Mouse (Mus musculus): ENCODE results near the gene Arid1b. TPM values are rescaled to one million over a fixed set of nuclear protein-coding genes. Genes with fewer than 3 reads are reported as not detected.
"Not testable (repeated sequence)": the region's sequence is repeated elsewhere in the genome, so short reads cannot be mapped to it uniquely, and the experiment has no call there.

Arid1b gene
- polyA plus RNA-seq, 1 experiment from 2014 or later: 5.0 TPM

DNA sequence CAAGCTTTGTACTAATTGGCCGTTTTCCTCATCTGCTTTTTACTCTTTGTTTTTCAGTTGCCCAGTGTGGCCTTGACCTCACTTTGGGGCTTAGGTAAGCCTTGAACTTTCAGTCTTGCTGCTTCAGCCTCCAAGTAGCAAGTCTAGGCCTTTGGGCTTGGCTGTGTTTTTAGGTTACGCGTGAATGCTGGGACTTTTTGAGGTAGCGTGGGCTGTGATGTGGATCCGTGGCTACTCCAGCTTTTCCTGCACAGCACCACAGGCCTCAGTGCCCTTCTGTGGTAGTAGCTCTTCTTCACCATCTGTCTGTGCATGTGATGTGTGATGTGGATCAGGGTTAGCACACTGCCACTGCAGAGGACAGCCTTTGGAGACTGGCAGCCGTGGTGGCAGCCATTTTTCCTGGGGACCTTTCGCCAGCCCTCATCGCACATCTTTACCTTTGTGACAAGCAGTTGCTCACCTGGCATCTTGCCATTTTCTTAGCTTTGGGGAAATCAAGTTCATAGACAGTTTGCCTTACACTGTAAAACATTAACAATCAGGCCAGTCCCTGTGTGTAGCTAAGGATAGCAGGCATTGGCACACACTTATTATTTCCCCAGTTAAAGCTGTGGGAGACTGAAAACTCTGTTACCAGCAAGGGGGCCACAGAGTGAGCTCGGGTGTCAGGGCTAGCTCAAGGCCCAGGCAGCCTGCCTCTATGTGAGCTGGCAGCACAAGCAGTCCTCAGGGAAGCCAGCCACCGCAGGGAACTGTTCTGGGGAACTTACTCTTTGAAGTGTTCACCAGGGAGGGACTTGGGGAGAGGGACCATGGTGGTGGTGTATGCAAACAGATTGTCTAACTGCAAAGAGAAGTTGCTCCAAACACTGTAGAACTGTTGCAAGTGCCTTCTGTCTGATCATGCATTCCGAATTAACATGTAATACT lies 112.4 kb downstream of the Arid1b start:
- peaks cover 53% of the 10 kb centered on the region for H3K4me1 ChIP-seq (replicated peaks)
- H3K9ac ChIP-seq: no peak overlapping the region
- no peaks in the 10 kb centered on the region for H3K9me3 ChIP-seq (replicated peaks)
- H3K27me3 ChIP-seq: no peaks in the 10 kb centered on the region
- no peak for ATAC-seq (replicated peaks; ENCODE audit: insufficient number of reproducible peaks, insufficient read depth, low FRiP score, low read depth)
- H3K27ac ChIP-seq: no peak overlapping the region
- no peaks in the 10 kb centered on the region for H3K36me3 ChIP-seq
- no peak overlapping the region for H3K4me2 ChIP-seq
- no peak overlapping the region for H3K4me3 ChIP-seq
- WGBS: 85% methylated on average over 11 of the region's 11 CpGs

DNA sequence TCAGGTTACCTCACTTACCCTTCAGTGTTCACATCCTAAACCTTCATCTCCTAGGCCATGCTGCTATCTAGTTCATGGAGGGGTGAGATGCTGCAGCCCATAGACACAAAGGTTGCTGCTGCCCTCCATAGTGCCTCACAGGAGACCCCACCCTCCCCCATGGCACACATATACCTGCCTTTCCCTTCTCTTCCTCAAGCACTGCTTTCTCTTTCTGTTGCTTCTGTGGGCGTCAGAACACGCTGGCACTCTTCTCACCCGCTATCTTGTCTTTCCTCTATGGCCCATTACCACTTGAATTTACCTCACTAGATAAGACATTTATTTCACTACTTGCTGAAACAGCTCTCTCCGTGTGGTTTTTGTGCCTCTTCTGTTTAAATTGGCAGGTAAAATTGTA lies 113.4 kb downstream of the Arid1b start:
- Histone ChIP-seq H3K4me3 (no peak overlapping the region), H3K27ac (no peak overlapping the region), H3K36me3 (no peaks in the 10 kb centered on the region), H3K27me3 (no peaks in the 10 kb centered on the region), H3K9me3 (replicated peaks) (no peaks in the 10 kb centered on the region), H3K4me2 (no peak overlapping the region), H3K9ac (no peak overlapping the region), H3K4me1 (replicated peaks) (peaks cover 46% of the 10 kb centered on the region)
- 79% methylated on average over 4 of the region's 4 CpGs for WGBS
- no peak for ATAC-seq (replicated peaks; ENCODE audit: insufficient number of reproducible peaks, insufficient read depth, low FRiP score, low read depth)

DNA sequence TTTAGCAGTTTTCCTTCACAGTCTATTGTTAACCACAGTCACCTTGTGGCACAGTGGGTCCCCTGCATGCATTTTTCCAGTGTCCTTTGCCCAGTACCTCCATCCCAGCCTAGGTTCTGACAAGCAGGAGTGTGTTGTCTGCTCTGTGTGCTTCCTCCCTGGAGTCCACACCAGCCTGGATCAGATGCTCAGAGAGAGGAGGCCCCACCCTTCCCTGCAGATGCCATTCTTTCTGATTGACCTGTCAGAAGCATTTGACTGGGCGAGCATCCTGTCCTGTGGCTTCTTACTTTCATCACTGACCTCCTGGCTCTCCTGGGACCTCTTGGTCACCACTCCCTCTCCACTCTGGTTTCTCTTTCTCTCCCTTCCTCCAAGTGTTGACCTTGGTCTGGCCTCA lies 113.9 kb downstream of the Arid1b start:
- ATAC-seq (replicated peaks; ENCODE audit: insufficient number of reproducible peaks, insufficient read depth, low FRiP score, low read depth): no peak
- WGBS: 59% methylated on average over 1 of the region's 1 CpGs
- peaks cover 46% of the 10 kb centered on the region for H3K4me1 ChIP-seq (replicated peaks)

DNA sequence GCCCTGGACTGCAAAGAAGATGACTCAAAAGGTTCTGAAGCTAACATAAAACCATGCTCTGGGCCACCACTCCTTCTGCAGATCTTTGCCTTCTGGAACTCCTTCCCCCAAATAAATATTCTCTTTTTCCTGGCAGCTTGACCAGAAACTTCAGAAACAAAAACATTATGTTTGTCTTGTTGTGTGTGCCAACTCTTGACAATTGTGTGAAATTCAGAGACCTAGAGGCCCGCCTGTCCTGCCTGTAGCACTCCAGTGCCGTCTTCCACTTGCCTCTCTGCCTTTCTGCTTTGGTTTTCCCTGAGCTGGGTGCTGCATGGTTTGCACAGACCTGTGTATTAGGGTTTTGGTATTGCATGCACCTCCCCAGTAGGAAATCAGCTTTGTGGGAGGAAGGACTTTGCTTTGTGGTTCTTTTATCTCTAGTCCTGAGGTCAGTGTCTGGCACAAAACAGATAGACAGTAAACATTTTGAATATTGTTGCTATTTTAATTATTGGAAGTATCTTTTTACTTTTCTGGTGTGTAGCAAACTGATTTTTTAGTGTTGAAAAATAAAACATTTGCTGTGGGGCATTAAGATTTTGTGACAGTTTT lies 114.5 kb downstream of the Arid1b start:
- H3K36me3 ChIP-seq: no peaks in the 10 kb centered on the region
- WGBS: 75% methylated on average over 2 of the region's 2 CpGs
- no peak overlapping the region for H3K4me3 ChIP-seq
- no peaks in the 10 kb centered on the region for H3K27me3 ChIP-seq
- no peak overlapping the region for H3K9ac ChIP-seq
- peaks cover 46% of the 10 kb centered on the region for H3K4me1 ChIP-seq (replicated peaks)
- no peak overlapping the region for H3K27ac ChIP-seq
- no peak overlapping the region for H3K4me2 ChIP-seq
- H3K9me3 ChIP-seq (replicated peaks): no peaks in the 10 kb centered on the region
- ATAC-seq (replicated peaks; ENCODE audit: insufficient number of reproducible peaks, insufficient read depth, low FRiP score, low read depth): no peak

More for the DNA sequence above, 113.9 kb downstream of the Arid1b start:
- Histone ChIP-seq H3K27ac (no peak overlapping the region), H3K27me3 (no peaks in the 10 kb centered on the region), H3K36me3 (no peaks in the 10 kb centered on the region), H3K4me3 (no peak overlapping the region), H3K9ac (no peak overlapping the region), H3K4me2 (no peak overlapping the region), H3K9me3 (replicated peaks) (no peaks in the 10 kb centered on the region)

DNA sequence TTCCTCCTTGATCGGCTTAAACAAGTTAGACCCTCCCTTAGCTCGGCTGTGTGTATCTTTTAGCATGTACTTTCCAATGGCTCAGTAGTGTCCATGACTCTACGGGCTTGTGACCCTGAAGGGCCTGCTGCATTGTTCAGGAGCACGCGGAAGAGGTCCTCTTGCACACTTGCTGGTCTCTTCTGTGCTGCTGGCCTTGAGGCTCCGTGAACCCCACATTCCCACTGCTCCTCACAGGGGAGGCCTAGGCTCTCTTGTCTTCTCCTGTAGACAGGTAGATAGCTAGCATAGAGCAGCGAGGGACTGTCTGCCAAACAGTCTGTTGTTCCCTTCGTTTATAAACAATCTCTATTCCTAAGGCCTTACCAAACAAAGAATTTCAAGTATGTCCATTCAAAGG lies 115.2 kb downstream of the Arid1b start:
- no peaks in the 10 kb centered on the region for H3K9me3 ChIP-seq (replicated peaks)
- no peak overlapping the region for H3K4me2 ChIP-seq
- peaks cover 46% of the 10 kb centered on the region for H3K4me1 ChIP-seq (replicated peaks)
- no peak overlapping the region for H3K4me3 ChIP-seq
- no peak for ATAC-seq (replicated peaks; ENCODE audit: insufficient number of reproducible peaks, insufficient read depth, low FRiP score, low read depth)
- H3K27me3 ChIP-seq: no peaks in the 10 kb centered on the region
- 79% methylated on average over 8 of the region's 8 CpGs for WGBS
- no peaks in the 10 kb centered on the region for H3K36me3 ChIP-seq
- no peak overlapping the region for H3K9ac ChIP-seq
- H3K27ac ChIP-seq: no peak overlapping the region

DNA sequence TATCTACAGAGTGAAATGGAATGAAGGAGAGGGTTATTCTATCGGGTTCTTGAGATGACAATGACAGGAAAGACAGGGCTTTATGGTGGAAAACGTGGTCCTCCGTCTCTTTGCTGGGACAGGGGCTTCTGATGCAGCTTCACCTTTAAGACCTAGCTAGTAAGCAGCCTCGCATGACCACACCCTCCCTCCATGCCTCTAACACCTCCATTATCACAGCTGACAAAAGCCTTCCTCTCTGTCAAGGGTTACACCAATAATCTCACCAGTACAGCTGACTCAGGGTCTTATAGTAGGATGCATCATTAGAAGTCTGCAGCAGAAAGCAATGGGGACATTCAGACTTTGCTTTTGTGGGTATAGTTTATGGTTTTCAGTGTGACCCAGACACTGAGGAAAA lies 116.0 kb downstream of the Arid1b start:
- no peak overlapping the region for H3K4me2 ChIP-seq
- H3K27me3 ChIP-seq: no peaks in the 10 kb centered on the region
- H3K36me3 ChIP-seq: no peaks in the 10 kb centered on the region
- H3K9ac ChIP-seq: no peak overlapping the region
- no peak overlapping the region for H3K4me3 ChIP-seq
- H3K9me3 ChIP-seq (replicated peaks): no peaks in the 10 kb centered on the region
- peaks cover 42% of the 10 kb centered on the region for H3K4me1 ChIP-seq (replicated peaks)
- ATAC-seq (replicated peaks; ENCODE audit: insufficient number of reproducible peaks, insufficient read depth, low FRiP score, low read depth): no peak
- 49% methylated on average over 4 of the region's 4 CpGs for WGBS
- H3K27ac ChIP-seq: no peak overlapping the region

DNA sequence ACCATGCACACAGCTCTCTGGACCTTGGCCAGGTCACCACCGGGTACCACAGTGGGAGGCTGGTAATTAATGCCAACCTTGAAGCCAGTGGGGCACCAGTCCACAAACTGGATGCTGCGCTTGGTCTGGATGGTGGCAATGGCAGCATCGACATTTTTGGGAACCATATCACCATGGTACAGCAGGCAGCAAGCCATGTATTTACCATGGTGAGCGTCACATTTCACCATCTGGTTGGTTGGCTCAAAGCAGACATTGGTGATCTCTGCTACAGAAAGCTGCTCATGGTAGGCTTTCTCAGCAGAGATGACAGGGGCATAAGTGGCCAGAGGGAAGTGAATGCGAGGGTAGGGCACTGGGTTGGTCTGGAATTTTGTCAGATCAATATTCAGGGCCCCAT lies 116.8 kb downstream of the Arid1b start:
- H3K4me1 ChIP-seq (replicated peaks): peaks cover 44% of the 10 kb centered on the region
- H3K4me2 ChIP-seq; H3K4me3 ChIP-seq; H3K27ac ChIP-seq; H3K9me3 ChIP-seq (replicated peaks); ATAC-seq (replicated peaks; ENCODE audit: insufficient number of reproducible peaks, insufficient read depth, low FRiP score, low read depth); H3K9ac ChIP-seq; H3K36me3 ChIP-seq; H3K27me3 ChIP-seq: not testable (repeated sequence)
- 94% methylated on average over 5 of the region's 5 CpGs for WGBS

DNA sequence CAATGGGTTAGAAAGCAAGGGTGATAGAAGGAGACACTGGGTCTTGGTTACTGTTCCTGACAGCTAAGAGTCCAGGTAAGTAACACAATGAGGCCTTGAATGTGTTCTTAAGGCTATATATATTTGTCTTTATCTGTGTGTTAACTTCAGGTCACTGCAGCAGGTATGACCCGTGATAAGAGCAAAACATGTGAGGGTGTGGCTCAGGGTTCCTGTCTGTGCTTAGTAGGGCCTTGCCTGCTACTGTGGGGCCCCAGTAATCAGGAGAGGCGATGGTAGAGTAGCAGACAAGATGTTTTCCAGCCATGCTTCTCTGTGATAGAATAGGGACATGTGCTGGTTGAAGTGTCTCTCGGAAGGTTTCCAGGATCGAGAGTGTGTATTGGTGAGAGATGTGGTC lies 118.0 kb downstream of the Arid1b start:
- Histone ChIP-seq H3K4me3 (no peak overlapping the region), H3K4me1 (replicated peaks) (peaks cover 41% of the 10 kb centered on the region), H3K36me3 (no peaks in the 10 kb centered on the region), H3K27me3 (no peaks in the 10 kb centered on the region), H3K9me3 (replicated peaks) (no peaks in the 10 kb centered on the region), H3K27ac (no peak overlapping the region), H3K9ac (no peak overlapping the region), H3K4me2 (no peak overlapping the region)
- ATAC-seq (replicated peaks; ENCODE audit: insufficient number of reproducible peaks, insufficient read depth, low FRiP score, low read depth): no peak
- WGBS: 73% methylated on average over 4 of the region's 4 CpGs

DNA sequence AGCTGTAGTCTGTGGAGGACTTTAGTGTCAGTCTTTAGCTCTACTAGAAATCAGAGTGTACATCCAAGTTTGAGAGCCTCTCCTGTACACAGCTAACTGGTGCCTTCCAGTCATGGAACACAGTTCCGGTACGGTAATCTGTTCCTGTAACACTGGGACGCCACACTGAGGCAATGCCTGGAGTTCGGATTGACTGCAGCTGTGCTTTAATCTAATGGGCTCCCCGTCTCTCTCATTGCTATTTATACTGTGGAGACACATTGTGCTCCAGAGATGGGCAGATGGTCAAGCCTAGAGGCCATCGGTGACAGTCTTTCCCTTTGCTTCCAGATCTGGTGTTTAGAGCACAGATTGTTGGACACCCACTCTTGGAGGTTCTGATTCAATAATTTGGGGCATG lies 121.8 kb downstream of the Arid1b start:
- H3K4me1 ChIP-seq (replicated peaks): peaks cover 46% of the 10 kb centered on the region
- no peak overlapping the region for H3K27ac ChIP-seq
- no peaks in the 10 kb centered on the region for H3K36me3 ChIP-seq
- ATAC-seq (replicated peaks; ENCODE audit: insufficient number of reproducible peaks, insufficient read depth, low FRiP score, low read depth): peak; percentile 60; the same call in 1 of the 2 replicates
- H3K4me2 ChIP-seq: no peak overlapping the region
- 44% methylated on average over 6 of the region's 6 CpGs for WGBS
- no peaks in the 10 kb centered on the region for H3K27me3 ChIP-seq
- no peak overlapping the region for H3K9ac ChIP-seq
- no peaks in the 10 kb centered on the region for H3K9me3 ChIP-seq (replicated peaks)
- no peak overlapping the region for H3K4me3 ChIP-seq

DNA sequence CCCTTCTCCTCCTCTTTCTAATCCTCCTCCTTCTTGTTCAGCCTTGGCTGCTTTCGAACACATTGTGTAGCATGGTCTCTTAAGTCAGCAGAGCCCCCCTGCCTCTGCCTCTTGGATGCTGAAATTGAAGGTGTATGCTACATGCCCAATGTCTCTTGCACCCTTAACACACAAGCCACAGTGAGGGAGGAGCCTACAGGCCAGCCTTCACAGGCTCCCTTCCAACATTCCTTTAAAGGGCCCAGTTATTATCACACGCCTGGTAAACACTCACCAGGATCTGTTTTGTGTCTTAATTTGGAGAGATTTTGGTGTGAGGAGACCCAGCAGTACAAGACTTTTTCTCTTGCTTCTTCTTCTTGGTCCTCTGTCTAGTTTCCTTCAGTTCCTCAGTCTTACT lies 122.9 kb downstream of the Arid1b start:
- no peak overlapping the region for H3K4me2 ChIP-seq
- no peaks in the 10 kb centered on the region for H3K36me3 ChIP-seq
- H3K4me3 ChIP-seq: no peak overlapping the region
- no peak overlapping the region for H3K9ac ChIP-seq
- WGBS: 61% methylated on average over 2 of the region's 2 CpGs
- 0 out of 2 replicates have a peak overlapping the region, but pooled peaks have one; percentile 52 for H3K27ac ChIP-seq
- H3K27me3 ChIP-seq: no peaks in the 10 kb centered on the region
- H3K9me3 ChIP-seq (replicated peaks): no peaks in the 10 kb centered on the region
- no peak for ATAC-seq (replicated peaks; ENCODE audit: insufficient number of reproducible peaks, insufficient read depth, low FRiP score, low read depth)
- peaks cover 53% of the 10 kb centered on the region for H3K4me1 ChIP-seq (replicated peaks)

DNA sequence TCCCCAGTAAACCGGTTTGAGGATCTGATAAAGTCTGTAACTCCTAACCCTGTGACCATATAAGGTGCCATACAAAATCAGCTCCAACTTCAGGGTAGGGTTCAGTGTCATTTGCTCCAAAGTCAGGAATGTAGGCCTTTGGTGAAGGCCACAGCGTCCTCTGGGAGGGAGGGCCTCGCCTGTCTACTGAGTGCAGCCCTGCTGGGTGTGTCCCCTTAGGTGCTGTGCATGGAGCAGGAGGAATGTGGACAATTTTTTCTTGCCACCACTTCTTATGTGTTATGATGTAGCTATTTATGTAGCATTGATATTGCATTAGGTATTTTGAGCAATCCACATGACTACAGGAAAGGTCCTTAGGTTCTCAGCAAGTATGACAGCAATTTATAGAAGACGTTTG lies 124.0 kb downstream of the Arid1b start:
- no peak overlapping the region for H3K9ac ChIP-seq
- no peaks in the 10 kb centered on the region for H3K27me3 ChIP-seq
- H3K4me1 ChIP-seq (replicated peaks): peaks cover 53% of the 10 kb centered on the region
- WGBS: 60% methylated on average over 4 of the region's 4 CpGs
- no peak for ATAC-seq (replicated peaks; ENCODE audit: insufficient number of reproducible peaks, insufficient read depth, low FRiP score, low read depth)
- H3K9me3 ChIP-seq (replicated peaks): no peaks in the 10 kb centered on the region
- no peak overlapping the region for H3K4me2 ChIP-seq
- no peaks in the 10 kb centered on the region for H3K36me3 ChIP-seq
- H3K4me3 ChIP-seq: no peak overlapping the region
- H3K27ac ChIP-seq: peak overlapping the region; percentile 57; the same call in 1 of the 2 replicates

Data from heart, embryonic 15.5 days (tissue).